Mouse (Mus musculus) ES-E14 (cell line): ENCODE results near the gene Gm17374. TPM values are rescaled to one million over a fixed set of nuclear protein-coding genes. Genes with fewer than 3 reads are reported as not detected.
"Not testable (repeated sequence)": the region's sequence is repeated elsewhere in the genome, so short reads cannot be mapped to it uniquely, and the experiment has no call there.

Experiments
- DNase-seq: peaks from one replicate; pipeline ENCODE4 v3.0.0-alpha.2; 2013; ENCODE audit warnings: low read depth, low spot score
- H3K27ac ChIP-seq: 2 replicates; pipeline ENCODE4 v1.5.1; 2012; ENCODE audit warnings: low read depth, mild to moderate bottlenecking, low read length, moderate library complexity, mixed read lengths; ENCODE audit not compliant: poor library complexity, insufficient read depth, severe bottlenecking
- H3K36me3 ChIP-seq: 2 replicates; pipeline ENCODE4 v1.6.1; 2012; ENCODE audit warnings: mild to moderate bottlenecking, low read length, moderate library complexity, mixed read lengths; ENCODE audit not compliant: control insufficient read depth, poor library complexity, insufficient read depth, severe bottlenecking
- H3K4me1 ChIP-seq, 2 experiments: fragments of 150-350 bp in 1 of 2; sonication (generic) in 1 of 2; 2 replicates each; pipeline ENCODE4 v1.6.1; 2012; ENCODE audit warnings: low read length in 2 of 2, mild to moderate bottlenecking in 1 of 2, mixed read lengths in 1 of 2; ENCODE audit not compliant: control insufficient read depth in 2 of 2, insufficient read depth in 2 of 2, poor library complexity in 1 of 2
- H3K4me3 ChIP-seq, 2 experiments: fragments of 150-350 bp in 1 of 2; sonication (generic) in 1 of 2; 2 replicates each; pipeline ENCODE4 v1.5.1; 2012; ENCODE audit warnings: low read length in 2 of 2, low read depth in 1 of 2, mild to moderate bottlenecking in 1 of 2, mixed read lengths in 1 of 2; ENCODE audit not compliant: insufficient read depth in 1 of 2, poor library complexity in 1 of 2, severe bottlenecking in 1 of 2
- H3K9ac ChIP-seq: 2 replicates; pipeline ENCODE4 v1.6.1; 2012; ENCODE audit warnings: low read depth, mild to moderate bottlenecking, low read length, mixed read lengths; ENCODE audit not compliant: poor library complexity, insufficient read depth, severe bottlenecking
- H3K9me3 ChIP-seq: fragments of 150-350 bp; sonication (generic); 2 replicates; pipeline ENCODE4 v1.6.1; 2012; ENCODE audit warnings: low read depth, mild to moderate bottlenecking, low read length; ENCODE audit not compliant: control insufficient read depth, insufficient read depth
- CHD2 ChIP-seq: IDR thresholded peaks from 2 replicates; pipeline ENCODE4 v1.6.1; 2014; ENCODE audit warnings: mild to moderate bottlenecking, low read depth, low read length, inconsistent platforms
- HCFC1 ChIP-seq: IDR thresholded peaks from 2 replicates; pipeline ENCODE4 v1.6.1; 2012; ENCODE audit warnings: low read length, inconsistent platforms, borderline replicate concordance; ENCODE audit not compliant: insufficient read depth
- MAFK ChIP-seq: IDR thresholded peaks from 2 replicates; pipeline ENCODE4 v1.6.1; 2014; ENCODE audit warnings: mild to moderate bottlenecking, low read depth, low read length, inconsistent platforms; ENCODE audit not compliant: insufficient read depth
- ZC3H11A ChIP-seq: IDR thresholded peaks from 2 replicates; pipeline ENCODE4 v1.6.1; 2012; ENCODE audit warnings: low read depth, mild to moderate bottlenecking, inconsistent platforms, low read length, borderline replicate concordance
- ZNF384 ChIP-seq: IDR thresholded peaks from 2 replicates; pipeline ENCODE4 v1.6.1; 2012; ENCODE audit warnings: low read depth, low read length, inconsistent platforms
- in situ Hi-C, 2 experiments: fragments of 600-800 bp; cut with MboI; formaldehyde crosslinking; loops; one replicate each; pipeline ENCODE4 v1.15.1; 2025; ENCODE audit warnings: low sequenced_read_pairs in 2 of 2, inconsistent platforms in 1 of 2; ENCODE audit not compliant: unreplicated experiment in 2 of 2
- total RNA-seq: library from RNA; depleted of rRNA; stranded (reverse); fragments of 300-350 nt; gene quantifications from 2 replicates; pipeline ENCODE4 v1.2.3, GENCODE M21; 2012; rRNA removed

Gm17374 gene
- total RNA-seq, result not detected in 2 replicates

DNA sequence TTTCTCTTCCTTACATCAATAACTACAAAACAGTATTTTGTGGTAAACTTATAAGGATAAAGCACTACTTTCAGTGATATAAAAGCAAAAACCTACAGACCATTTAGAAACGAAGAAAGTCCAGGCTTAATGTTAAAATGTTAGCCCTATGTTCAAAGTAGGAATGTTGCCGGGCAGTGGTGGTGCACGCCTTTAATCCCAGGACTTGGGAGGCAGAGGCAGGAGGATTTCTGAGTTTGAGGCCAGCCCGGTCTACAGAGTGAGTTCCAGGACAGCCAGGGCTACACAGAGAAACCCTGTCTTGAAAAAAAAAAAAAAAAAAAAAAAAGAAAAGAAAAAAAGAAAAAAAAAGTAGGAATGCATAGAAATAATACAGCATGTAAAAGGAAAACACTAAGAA, at the start of gene Gm17374:
Gm17374 (plus strand) TSS at position 301 of the 400 bp plus-strand sequence.
- H3K9me3 ChIP-seq, H3K4me1 ChIP-seq, H3K4me3 ChIP-seq, in situ Hi-C loops, H3K27ac ChIP-seq, H3K9ac ChIP-seq, H3K36me3 ChIP-seq, DNase-seq: not testable (repeated sequence)

DNA sequence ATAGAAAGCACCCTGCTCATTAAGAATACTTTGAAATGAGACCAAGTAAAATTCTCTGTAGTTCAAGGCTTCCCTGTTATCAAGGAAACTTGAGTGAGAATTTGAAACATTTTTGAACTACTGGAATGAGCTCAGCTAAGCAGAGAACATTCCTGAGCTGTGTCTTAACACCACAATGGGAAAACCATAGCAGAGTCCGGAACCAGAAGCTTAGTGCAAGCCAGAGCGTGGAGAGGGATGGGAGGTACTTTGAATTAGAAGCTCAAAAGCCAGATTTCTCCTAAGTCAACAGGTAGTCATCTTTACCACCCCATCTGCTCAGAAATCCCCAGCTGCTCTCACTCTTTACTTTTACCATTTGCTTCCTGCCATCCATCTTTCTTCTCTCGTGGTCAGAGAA, 46.9 kb upstream of the Gm17374 start:
- in situ Hi-C loops, result no loop called here
- Histone ChIP-seq H3K27ac (no peak overlapping the region), H3K36me3 (no peaks in the 10 kb centered on the region), H3K9ac (no peak overlapping the region), H3K4me1 (no peaks in the 10 kb centered on the region), H3K4me3 (no peak overlapping the region), H3K9me3 (no peaks in the 10 kb centered on the region)
- TF ChIP-seq CHD2, result no peak
- no peak for TF ChIP-seq MAFK
- no peak for TF ChIP-seq ZC3H11A
- TF ChIP-seq ZNF384, result no peak
- TF ChIP-seq HCFC1, result no peak
- no peak for DNase-seq

DNA sequence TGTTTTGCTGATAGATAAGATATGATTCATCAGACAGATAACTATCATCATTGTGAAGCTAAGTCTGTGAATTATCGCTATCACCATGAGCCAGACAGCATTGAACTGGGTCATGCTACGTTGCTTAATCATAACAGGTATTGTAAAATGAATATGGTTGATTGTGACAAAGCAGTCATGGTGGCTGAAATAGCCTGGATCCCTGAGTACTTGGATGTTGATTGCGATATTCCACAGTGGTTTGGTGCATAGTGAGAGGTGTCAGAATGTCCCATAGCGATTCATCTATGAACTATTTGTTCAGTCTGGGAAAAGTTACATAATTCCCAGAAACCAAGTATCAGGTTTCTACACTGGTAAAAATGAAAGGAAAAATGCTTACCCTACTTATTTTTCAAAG, 44.2 kb upstream of the Gm17374 start:
- Histone ChIP-seq H3K9me3 (no peaks in the 10 kb centered on the region), H3K4me1 (no peaks in the 10 kb centered on the region), H3K9ac (no peak overlapping the region), H3K27ac (no peak overlapping the region), H3K4me3 (no peak overlapping the region), H3K36me3 (no peaks in the 10 kb centered on the region)
- in situ Hi-C loops, result no loop called here
- DNase-seq, result no peak
- TF ChIP-seq ZC3H11A (no peak), CHD2 (no peak), ZNF384 (no peak), MAFK (no peak), HCFC1 (no peak)

DNA sequence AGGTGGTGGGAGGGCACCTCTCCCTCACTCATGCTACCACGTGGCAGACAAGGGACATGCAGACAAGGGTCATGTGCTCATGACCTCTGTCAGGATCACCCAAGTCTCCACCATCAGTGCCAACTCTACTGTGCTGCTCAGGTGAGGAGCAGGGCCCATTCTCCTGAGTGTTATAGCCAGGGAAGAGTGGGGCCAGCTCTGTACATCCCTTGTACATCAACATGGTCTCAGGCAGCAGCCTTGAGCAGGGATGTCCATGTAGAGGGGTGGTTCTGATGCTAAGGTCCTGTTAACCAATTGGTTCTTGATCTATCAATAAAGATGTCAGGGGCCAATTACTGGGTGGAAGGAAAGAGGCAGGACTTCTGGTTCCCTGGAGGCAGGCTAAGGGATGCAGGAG, 42.9 kb upstream of the Gm17374 start:
- no peak overlapping the region for H3K9ac ChIP-seq
- no peak overlapping the region for H3K4me3 ChIP-seq
- no peak for TF ChIP-seq HCFC1
- TF ChIP-seq ZC3H11A, result no peak
- TF ChIP-seq CHD2, result no peak
- no peak for TF ChIP-seq MAFK
- TF ChIP-seq ZNF384, result no peak
- no peaks in the 10 kb centered on the region for H3K4me1 ChIP-seq
- in situ Hi-C loops, result no loop called here
- H3K36me3 ChIP-seq, result no peaks in the 10 kb centered on the region
- no peaks in the 10 kb centered on the region for H3K9me3 ChIP-seq
- DNase-seq, result no peak
- no peak overlapping the region for H3K27ac ChIP-seq

DNA sequence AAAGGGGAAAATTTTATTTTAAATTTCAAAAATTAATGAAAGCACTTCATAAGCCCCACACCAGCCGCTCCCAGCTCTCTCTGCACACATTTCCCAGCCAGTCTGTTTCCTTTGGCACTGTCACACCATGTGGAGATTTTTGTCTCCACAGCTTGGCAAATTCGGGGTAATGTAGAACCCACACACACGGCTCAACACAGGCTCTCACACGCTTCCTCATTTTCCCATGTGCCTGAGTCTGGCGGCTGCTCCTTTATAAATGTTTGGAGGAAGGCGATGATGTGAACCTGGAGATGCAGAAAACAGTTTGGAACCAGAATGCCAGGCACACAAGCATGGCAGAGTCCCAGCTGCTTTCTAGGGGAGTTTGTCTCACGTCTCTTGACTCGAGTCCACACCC, 38.0 kb upstream of the Gm17374 start:
- Histone ChIP-seq H3K9me3 (no peaks in the 10 kb centered on the region), H3K36me3 (no peaks in the 10 kb centered on the region), H3K27ac (no peak overlapping the region), H3K4me3 (no peak overlapping the region), H3K4me1 (no peaks in the 10 kb centered on the region), H3K9ac (no peak overlapping the region)
- no peak for DNase-seq
- in situ Hi-C loops, result no loop called here
- TF ChIP-seq CHD2, result no peak
- TF ChIP-seq HCFC1, result no peak
- TF ChIP-seq MAFK, result no peak
- TF ChIP-seq ZNF384, result no peak
